In genomic region chr12:100985793-100986157, GRCm38 (mm10) we compare ENCODE assay signal across 28 mouse cellular contexts. TPM values are rescaled to one million over a fixed set of nuclear protein-coding genes. Genes with fewer than 3 reads are reported as not detected.
A peak's percentile ranks its signal among the peaks of the same experiment; 100 is the strongest.
DNase-seq lines count a peak whose midpoint lies in the region; ATAC-seq and TF ChIP-seq lines count a peak whose summit lies in the region.
"Had no signal": no experiment of that assay in that cellular context is flagged by ENCODE, and none has a peak within 500 bp of the region (broad histone marks: within the 10 kb centered on the region; RNA-seq: fewer than 3 reads in every experiment).

No protein-coding gene starts in this region.

- peaks cover 68% of the 10 kb centered on the region for H3K4me1 ChIP-seq in neural tube, embryonic 15.5 days

- no peak overlapping the region for H3K4me2 ChIP-seq in neural tube, embryonic 15.5 days
- H3K4me2 ChIP-seq: embryonic facial prominence, embryonic 13.5 days; forebrain, embryonic 12.5 days; forebrain, embryonic 15.5 days; heart, embryonic 12.5 days; heart, embryonic 15.5 days; hindbrain, embryonic 13.5 days had no signal

- no peak overlapping the region for H3K9ac ChIP-seq in neural tube, embryonic 15.5 days (replicated peaks)
- H3K9ac ChIP-seq: embryonic facial prominence, embryonic 13.5 days; forebrain, embryonic 12.5 days; forebrain, embryonic 15.5 days; heart, embryonic 12.5 days; heart, embryonic 15.5 days; hindbrain, embryonic 13.5 days had no signal

- WGBS in neural tube, embryonic 15.5 days: 90% methylated on average over 2 of the region's 2 CpGs

- intact Hi-C loops in gastrocnemius, adult 2 months (cut with DNase I): no loop called here
- intact Hi-C loops in left cerebral cortex, adult 2 months (cut with DNase I): no loop called here

- ATAC-seq in neural tube, embryonic 15.5 days (ENCODE audit: low FRiP score): no peak

- H3K27ac ChIP-seq in gastrocnemius, adult 2 months: peak overlapping the region; percentile 86
- H3K27ac ChIP-seq in left cerebral cortex, adult 2 months: peak overlapping the region; percentile 69; the same call in 1 of the 2 replicates
- no peak overlapping the region for H3K27ac ChIP-seq in neural tube, embryonic 15.5 days (replicated peaks)
- H3K27ac ChIP-seq: embryonic facial prominence, embryonic 13.5 days; heart, embryonic 15.5 days; hindbrain, embryonic 10.5 days; hindbrain, embryonic 13.5 days had no signal

- no peaks in the 10 kb centered on the region for H3K36me3 ChIP-seq in neural tube, embryonic 15.5 days
- H3K36me3 ChIP-seq: embryonic facial prominence, embryonic 13.5 days; forebrain, embryonic 15.5 days; heart, embryonic 12.5 days; heart, embryonic 15.5 days; hindbrain, embryonic 13.5 days had no signal

- no peak for DNase-seq in gastrocnemius, adult 2 months
- DNase-seq in gastrocnemius, postnatal 10 days: no peak
- no peak for DNase-seq in left cerebral cortex, adult 2 months (ENCODE audit: extremely low spot score in 1 of 2, low spot score in 2 of 2)
- DNase-seq in left cerebral cortex, adult 8-10 months (ENCODE audit: low spot score in 2 of 2): no peak
- peak; percentile 45 for DNase-seq in lung, postnatal 36 days
- DNase-seq in lung, postnatal 25 days (ENCODE audit: low spot score): no peak
- DNase-seq: adrenal gland, adult 2 months; adrenal gland, postnatal 14 days; B cell, adult 2 months; cerebellum, adult 11-12 months; cerebellum, adult 8-10 months; cerebellum, postnatal 36 days; embryo, embryonic 11 days; gastrocnemius, postnatal 25 days; heart, adult 18-20 months; heart, postnatal 10 days; heart, postnatal 36 days had no signal

- H3K27me3 ChIP-seq in neural tube, embryonic 15.5 days (replicated peaks): no peaks in the 10 kb centered on the region
- H3K27me3 ChIP-seq: CH12.LX; forebrain, embryonic 12.5 days; forebrain, embryonic 15.5 days had no signal

- no peak overlapping the region for H3K4me3 ChIP-seq in gastrocnemius, adult 2 months
- H3K4me3 ChIP-seq in left cerebral cortex, adult 2 months: no peak overlapping the region
- no peak overlapping the region for H3K4me3 ChIP-seq in neural tube, embryonic 15.5 days (replicated peaks)
- H3K4me3 ChIP-seq: embryonic facial prominence, embryonic 10.5 days; embryonic facial prominence, embryonic 13.5 days; erythroblast, embryonic 14.5 days; forebrain, embryonic 12.5 days; forebrain, embryonic 15.5 days; heart, embryonic 12.5 days; heart, embryonic 15.5 days; hindbrain, embryonic 10.5 days; hindbrain, embryonic 13.5 days had no signal

- H3K9me3 ChIP-seq in neural tube, embryonic 15.5 days (replicated peaks): no peaks in the 10 kb centered on the region
- H3K9me3 ChIP-seq: embryonic facial prominence, embryonic 10.5 days; embryonic facial prominence, embryonic 13.5 days; forebrain, embryonic 12.5 days; forebrain, embryonic 15.5 days; heart, embryonic 12.5 days; heart, embryonic 15.5 days; hindbrain, embryonic 10.5 days; hindbrain, embryonic 13.5 days had no signal

- TF ChIP-seq CTCF in gastrocnemius, adult 2 months (IDR thresholded peaks at IDR 0.05): no peak
- no peak for TF ChIP-seq CTCF in left cerebral cortex, adult 2 months (IDR thresholded peaks at IDR 0.05)

RNA-seq across cellular contexts. Expression of gene Ccdc88c, which starts 43.1 kb away (rescaled TPM):
- 10 to 100 TPM; 28.4 to 34.7 TPM for total RNA-seq in gastrocnemius, adult 2 months (2021)
- total RNA-seq in gastrocnemius, postnatal 10 days (2021): 10 to 100 TPM; 49.5 to 57.8 TPM
- total RNA-seq in left cerebral cortex, adult 2 months (2021): 10 to 100 TPM; 23.2 to 30.1 TPM
- 10 to 100 TPM; 28.9 to 31.3 (median 29.3) TPM for total RNA-seq in left cerebral cortex, adult 8-10 months (2022)
- polyA plus RNA-seq in neural tube, embryonic 15.5 days (2015; fragmentation: Nextera tagmentation; extraction: Ambion mirVana): 9.6 and 10.1 TPM in 2 replicates
